Mouse (Mus musculus): ENCODE measurements around the gene 6720489N17Rik.
"Not testable (repeated sequence)": the region's sequence is repeated elsewhere in the genome, so short reads cannot be mapped to it uniquely, and the experiment has no call there.

Gene 6720489N17Rik

DNA sequence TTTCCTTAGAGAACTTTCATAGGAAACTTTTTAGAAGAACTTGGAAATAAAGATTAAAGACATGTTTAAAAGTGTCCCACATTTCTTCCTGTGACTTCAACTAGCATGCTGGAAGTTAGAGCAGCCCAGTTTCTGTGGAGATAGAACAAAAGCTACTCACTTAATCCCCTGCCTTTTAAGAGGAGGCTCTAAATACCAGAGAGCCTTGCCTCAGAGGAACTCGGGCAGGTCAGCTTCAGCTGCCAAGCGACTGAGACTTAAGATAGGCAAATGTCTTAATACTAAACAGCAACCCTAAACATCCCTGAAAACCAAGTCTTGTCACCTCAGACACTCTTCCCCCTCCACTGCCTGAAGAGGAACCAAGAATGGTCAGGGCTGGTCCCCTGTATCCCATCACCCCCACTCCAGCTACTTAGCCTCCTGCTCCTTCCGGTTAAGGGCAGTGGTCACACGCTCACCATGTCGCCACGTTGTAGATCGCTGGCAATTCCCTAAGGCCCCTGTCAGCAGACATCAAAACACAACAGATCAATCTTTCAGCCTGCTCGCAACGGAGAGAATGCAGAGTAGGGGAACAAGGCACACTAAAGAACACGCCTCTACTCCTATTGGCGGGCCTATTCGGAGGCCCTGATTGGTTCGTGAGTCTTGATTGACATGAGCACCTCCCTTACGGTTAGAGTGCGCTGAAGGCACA is at the start of gene 6720489N17Rik:
TSS of gene 6720489N17Rik (minus strand) at position 606 of the 700 bp plus-strand sequence.
- DNase-seq (ENCODE audit: low spot score in 2 of 2), result peak; percentile 54 to 67

DNA sequence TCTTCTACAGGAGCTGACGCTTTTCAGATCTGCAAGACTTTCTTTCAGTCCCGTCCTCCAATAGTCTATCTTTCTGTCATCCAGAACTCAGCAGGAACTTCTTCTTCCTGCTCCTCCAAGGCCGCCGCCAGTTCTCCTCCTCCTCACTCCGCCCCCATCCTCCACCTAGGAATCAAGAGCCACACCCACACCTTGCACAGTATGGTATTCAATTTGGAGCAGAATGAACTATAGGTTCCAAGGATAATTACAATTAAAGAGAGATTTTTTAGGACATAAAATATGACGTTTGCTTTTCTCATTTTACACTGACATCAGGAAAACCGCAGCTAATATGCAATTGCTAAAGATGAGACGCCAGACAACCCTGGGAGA is 29.4 kb upstream of the 6720489N17Rik start:
- no peak for DNase-seq (ENCODE audit: low spot score in 2 of 2)

DNA sequence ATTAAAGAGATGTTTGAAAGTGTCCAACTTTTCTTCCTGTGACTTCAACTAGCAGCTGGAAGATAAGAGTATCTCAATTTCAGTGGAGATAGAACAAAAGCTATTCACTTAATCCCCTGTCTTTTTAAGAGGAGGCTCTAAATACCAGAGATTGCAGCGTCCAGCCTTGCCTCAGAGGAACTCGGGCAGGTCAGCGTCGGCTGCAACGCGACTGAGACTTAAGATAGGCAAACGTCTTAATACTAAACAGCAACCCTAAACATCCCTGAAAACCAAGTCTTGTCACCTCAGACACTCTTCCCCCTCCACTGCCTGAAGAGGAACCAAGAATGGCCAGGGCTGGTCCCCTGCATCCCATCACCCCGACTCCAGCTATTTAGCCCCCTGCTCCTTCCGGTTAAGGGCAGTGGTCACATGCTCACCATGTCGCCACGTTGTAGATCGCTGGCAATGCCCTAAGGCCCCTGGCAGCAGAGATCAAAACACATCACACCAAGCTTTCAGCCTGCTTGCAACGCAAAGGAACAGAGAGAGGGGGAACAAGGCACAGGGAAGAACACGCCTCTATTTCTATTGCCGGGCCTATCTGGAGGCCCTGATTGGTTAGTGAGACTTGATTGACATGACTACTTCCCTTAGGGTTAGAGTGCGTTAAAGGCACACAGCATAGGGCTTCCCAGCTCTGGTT is 28.8 kb upstream of the 6720489N17Rik start:
- DNase-seq (ENCODE audit: low spot score in 2 of 2), result peak in 1 of 2 experiments; percentile 26

DNA sequence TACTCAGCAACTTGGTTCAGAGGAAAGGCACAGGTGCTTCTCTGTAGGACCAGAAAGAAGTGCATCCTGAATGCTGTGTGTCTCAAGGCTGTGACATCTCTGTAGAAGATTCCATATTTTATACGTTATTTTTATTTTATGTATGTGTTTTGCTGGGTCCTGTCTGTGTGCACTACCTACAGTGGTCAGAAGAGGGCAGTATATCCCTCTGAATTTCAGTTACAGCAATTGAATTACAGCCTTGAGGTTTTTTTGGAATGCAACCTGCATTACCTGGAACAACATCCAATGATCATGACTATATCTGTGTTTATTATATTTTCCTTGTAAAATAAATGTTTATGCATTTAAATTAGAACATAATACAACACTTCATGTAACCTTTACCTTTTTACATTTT is 3.1 kb upstream of the 6720489N17Rik start:
- peak in 1 of 2 experiments; percentile 7 for DNase-seq (ENCODE audit: low spot score in 2 of 2)

DNA sequence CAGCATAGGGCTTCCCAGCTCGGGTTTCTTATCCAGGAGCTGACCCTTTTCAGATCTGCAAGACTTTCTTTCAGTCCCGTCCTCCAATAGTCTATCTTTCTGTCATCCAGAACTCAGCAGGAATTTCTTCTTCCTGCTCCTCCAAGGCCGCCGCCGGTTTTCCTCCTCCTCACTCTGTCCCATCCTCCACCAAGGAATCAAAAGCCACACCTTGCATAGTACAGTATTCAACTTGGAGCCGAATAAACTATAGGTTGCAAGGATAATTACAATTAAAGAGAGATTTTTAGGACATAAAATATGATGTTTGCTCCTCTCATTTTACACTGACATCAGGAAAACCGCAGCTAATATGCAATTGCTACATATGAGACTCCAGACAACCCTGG is 289 bp upstream of the 6720489N17Rik start:
- not testable (repeated sequence) for DNase-seq (ENCODE audit: low spot score in 2 of 2)

DNA sequence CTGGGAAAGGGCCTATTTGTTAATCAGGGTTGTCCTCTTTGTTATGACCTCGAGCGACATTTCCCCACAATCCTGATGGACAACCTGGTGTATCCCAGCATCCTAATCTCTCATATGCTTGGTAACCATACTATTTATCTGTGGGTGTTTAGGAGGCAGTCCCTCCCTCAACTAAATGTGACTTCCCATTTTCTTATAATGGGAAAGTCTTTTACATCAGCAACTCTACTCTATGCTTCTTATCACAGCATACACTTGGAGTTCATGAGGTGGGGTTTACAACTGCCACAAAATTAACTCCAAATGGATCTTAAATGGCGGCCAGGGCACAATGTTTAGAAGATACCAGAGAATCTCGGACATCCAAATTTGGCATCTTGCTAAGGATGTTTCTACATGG is 6.5 kb downstream of the 6720489N17Rik start:
- DNase-seq (ENCODE audit: low spot score in 2 of 2), result not testable (repeated sequence)

DNA sequence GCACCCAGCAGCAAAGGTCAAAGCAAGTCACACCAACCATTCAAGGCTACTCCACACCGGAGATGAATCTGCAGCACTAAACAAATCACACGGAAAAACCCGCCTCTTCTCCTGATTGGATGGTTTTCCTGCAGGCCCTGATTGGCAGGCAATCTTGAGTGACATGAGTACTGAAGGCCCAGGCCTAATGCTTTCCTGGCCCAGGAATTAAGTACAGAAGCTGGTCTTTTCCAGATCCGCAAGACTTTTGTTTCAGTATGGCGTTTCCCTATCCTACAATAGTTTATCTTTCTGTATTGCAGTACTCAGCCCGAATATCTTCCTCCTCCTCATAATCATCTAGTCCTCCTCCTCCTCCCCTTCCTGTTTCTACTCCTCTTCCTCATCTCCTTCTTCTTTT is 52.9 kb downstream of the 6720489N17Rik start, which contains the start of gene Zfp934:
TSS of gene Zfp934 (minus strand) at position 101 of the 400 bp plus-strand sequence.
- DNase-seq (ENCODE audit: low spot score in 2 of 2), result not testable (repeated sequence)

DNA sequence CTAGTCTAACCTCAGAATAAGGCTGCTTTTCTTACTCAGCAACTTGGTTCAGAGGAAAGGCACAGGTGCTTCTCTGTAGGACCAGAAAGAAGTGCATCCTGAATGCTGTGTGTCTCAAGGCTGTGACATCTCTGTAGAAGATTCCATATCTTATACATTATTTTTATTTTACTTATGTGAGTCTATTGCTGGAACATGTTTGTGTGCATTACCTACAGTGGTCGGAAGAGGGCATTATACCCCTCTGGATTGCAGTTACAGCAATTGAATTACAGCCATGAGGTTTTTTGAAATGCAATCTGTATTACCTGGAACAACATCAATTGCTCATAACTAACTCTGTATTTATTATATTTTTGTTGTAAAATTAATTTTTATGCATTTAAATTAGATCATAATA is 62.3 kb downstream of the 6720489N17Rik start:
- DNase-seq (ENCODE audit: low spot score in 2 of 2), result peak in 1 of 2 experiments; percentile 2

DNA sequence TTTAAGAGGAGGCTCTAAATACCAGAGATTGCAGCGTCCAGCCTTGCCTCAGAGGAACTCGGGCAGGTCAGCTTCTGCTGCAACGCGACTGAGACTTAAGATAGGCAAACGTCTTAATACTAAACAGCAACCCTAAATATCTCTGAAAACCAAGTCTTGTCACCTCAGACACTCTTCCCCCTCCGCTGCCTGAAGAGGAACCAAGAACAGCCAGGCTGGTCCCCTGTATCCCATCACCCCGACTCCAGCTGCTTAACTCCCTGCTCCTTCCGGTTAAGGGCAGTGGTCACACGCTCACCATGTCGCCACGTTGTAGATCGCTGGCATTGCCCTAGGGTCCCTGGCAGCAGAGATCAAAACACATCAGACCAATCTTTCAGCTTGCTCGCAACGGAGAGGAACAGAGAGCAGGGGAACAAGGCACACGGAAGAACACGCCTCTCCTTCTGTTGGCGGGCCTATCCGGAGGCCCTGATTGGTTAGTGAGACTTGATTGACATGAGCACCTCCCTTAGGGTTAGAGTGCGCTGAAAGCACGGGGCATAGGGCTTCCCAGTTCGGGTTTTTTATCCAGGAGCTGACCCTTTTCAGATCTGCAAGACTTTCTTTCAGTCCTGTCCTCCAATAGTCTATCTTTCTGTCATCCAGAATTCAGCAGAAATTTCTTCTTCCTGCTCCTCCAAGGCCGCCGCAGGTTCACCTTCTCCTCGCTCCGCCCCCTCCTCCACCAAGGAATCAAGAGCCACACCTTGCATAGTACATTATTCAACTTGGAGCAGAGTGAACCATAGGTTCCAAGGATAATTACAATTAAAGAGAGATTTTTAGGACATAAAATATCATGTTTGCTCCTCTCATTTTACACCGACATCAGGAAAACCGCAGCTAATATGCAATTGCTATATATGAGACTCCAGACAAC is 65.5 kb downstream of the 6720489N17Rik start, which contains the start of gene Zfp935:
TSS of gene Zfp935 (minus strand) at position 323 of the 922 bp plus-strand sequence.
- peak; percentile 39 to 49 for DNase-seq (ENCODE audit: low spot score in 2 of 2)

Data from spleen, postnatal 14 days (tissue).